Mouse (Mus musculus): ENCODE measurements around the gene Mpped2.

The Mpped2 gene

GRCm38 (mm10) chr2:106821292-106821691, 128.2 kb downstream of the Mpped2 start:
- no peak for DNase-seq

GRCm38 (mm10) chr2:106821883-106822282, 128.8 kb downstream of the Mpped2 start:
- DNase-seq: no peak

- peak; percentile 14 for DNase-seq
Measured at GRCm38 (mm10) chr2:106822540-106822939, 129.5 kb downstream of the Mpped2 start.

- DNase-seq: no peak
Measured at GRCm38 (mm10) chr2:106825461-106825860, 132.4 kb downstream of the Mpped2 start.

- DNase-seq: no peak
Measured at GRCm38 (mm10) chr2:106826023-106826422, 133.0 kb downstream of the Mpped2 start.

GRCm38 (mm10) chr2:106826806-106827205, 133.7 kb downstream of the Mpped2 start:
- no peak for DNase-seq

GRCm38 (mm10) chr2:106828573-106829310, 135.7 kb downstream of the Mpped2 start:
- no peak for DNase-seq

- peak; percentile 9 for DNase-seq
Measured at GRCm38 (mm10) chr2:106829420-106829819, 136.4 kb downstream of the Mpped2 start.

- DNase-seq: no peak
Measured at GRCm38 (mm10) chr2:106832577-106832976, 139.5 kb downstream of the Mpped2 start.

GRCm38 (mm10) chr2:106833212-106833611, 140.1 kb downstream of the Mpped2 start:
- no peak for DNase-seq

GRCm38 (mm10) chr2:106835321-106835720, 142.3 kb downstream of the Mpped2 start:
- DNase-seq: no peak

GRCm38 (mm10) chr2:106837241-106837640, 144.2 kb downstream of the Mpped2 start:
- DNase-seq: no peak

- DNase-seq: no peak
Measured at GRCm38 (mm10) chr2:106844147-106844546, 151.1 kb downstream of the Mpped2 start.

GRCm38 (mm10) chr2:106844766-106845678, 152.0 kb downstream of the Mpped2 start:
- DNase-seq: no peak

- DNase-seq: no peak
Measured at GRCm38 (mm10) chr2:106846511-106846910, 153.4 kb downstream of the Mpped2 start.

GRCm38 (mm10) chr2:106849389-106849788, 156.3 kb downstream of the Mpped2 start:
- DNase-seq: no peak

GRCm38 (mm10) chr2:106851515-106851914, 158.4 kb downstream of the Mpped2 start:
- DNase-seq: no peak

GRCm38 (mm10) chr2:106854213-106854612, 161.1 kb downstream of the Mpped2 start:
- DNase-seq: no peak

- no peak for DNase-seq
Measured at GRCm38 (mm10) chr2:106854758-106855157, 161.7 kb downstream of the Mpped2 start.

GRCm38 (mm10) chr2:106855184-106855583, 162.1 kb downstream of the Mpped2 start:
- DNase-seq: no peak

- peak; percentile 11 for DNase-seq
Measured at GRCm38 (mm10) chr2:106855623-106856350, 162.7 kb downstream of the Mpped2 start.

GRCm38 (mm10) chr2:106856361-106856961, 163.4 kb downstream of the Mpped2 start:
- peak; percentile 20 for DNase-seq

GRCm38 (mm10) chr2:106857258-106857657, 164.2 kb downstream of the Mpped2 start:
- no peak for DNase-seq

All from lung, postnatal 36 days (tissue).